Mouse (Mus musculus) heart, adult 11 months (tissue): ENCODE measurements at regions not wholly inside any gene's neighbourhood (a gene's known extent, or its start where the extent isn't known, plus 50 kb on each side); places are given as distances from the start of the nearest gene placed in this dataset.

ENCODE experiments used
- DNase-seq: peaks from one replicate; pipeline ENCODE4 v3.0.0; 2022

DNA sequence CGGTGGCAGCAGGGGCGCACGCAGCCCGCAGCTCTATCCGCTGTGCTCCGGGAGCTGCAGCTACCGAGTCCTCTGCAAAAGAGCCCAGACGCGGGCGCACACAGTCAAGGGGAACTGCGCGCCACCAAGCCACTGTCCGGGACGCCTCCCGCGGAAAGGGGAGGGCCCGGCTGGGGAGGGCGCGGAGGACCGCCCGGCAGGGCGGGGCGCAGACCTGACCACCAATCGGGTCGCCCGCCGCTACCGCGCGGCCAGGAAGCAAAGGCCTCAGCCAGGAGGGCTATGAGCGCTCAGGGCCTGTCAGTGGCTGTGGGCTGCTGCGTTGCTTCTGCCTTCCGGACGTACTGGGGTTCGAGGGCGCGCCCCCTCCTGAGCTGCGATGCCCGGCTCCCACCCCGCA, 1034.5 kb downstream of the Gm10330 start:
- peak; percentile 96 for DNase-seq

DNA sequence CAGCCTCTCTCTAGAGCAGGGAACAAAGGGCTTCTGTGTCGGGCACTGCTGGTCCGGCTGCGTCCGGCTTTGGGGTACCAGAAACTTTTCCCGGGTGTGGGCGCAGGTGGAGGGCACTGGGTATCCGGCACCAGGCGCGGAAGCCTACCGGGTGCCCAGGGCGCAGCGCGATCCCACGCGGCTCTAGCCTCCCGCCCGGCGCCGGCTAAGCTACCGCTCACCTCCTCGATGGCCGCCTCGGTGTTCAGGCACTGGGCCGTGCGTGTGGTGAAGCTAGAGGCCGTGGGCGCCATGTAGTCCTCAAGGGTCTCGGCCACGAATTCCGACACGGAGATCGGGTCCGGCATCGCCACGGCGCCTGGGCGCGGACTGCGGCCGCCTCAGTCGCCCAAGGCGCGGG, 1035.0 kb downstream of the Gm10330 start:
- DNase-seq: peak; percentile 84
